Mouse (Mus musculus): Measurements from ENCODE around the gene Hipk2.
"Not testable (repeated sequence)": the region's sequence is repeated elsewhere in the genome, so short reads cannot be mapped to it uniquely, and the experiment has no call there.

Gene Hipk2

DNA sequence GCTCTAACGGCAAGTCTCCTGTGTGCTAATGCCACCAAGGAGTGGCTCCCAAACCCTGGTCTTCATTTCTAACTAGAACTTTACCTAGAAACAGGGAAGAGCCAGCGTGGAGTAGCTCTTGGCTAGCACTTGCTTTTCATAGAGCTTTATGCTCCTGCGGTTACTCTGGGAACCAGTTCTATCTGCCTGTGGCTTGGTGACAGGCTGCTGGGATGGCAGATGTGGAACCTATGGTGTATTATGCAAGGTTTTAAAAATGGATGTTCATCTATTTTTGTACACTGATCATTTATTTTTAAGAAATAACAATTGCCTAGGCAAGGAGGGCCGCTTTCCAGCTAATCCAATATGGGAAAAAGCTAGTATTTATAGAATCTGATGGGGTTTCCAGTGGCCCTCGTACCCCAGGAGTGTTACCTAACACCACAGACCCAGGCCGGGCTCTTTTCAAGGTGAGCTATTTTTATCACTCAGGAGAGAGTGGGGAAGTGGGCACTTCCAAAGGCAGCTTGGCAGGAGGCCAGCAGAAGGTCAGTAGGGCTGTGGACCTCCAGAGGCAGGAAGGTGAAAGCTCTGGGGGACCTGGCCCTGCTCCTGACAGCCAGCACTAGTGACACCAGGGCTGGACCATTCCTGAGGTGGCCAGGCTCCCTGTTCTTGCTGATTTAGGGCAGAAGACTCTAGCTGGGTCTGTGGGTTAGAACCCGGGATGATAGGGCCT, 171.5 kb downstream of the Hipk2 start:
- in situ Hi-C loops (cut with MboI, MseI), result no loop called here

- in situ Hi-C loops (cut with MboI, MseI), result no loop called here
These were observed 172.4 kb downstream of the Hipk2 start for GRCm38 (mm10) chr6:38703526-38703925.

GRCm38 (mm10) chr6:38702810-38703399, 173.1 kb downstream of the Hipk2 start:
- in situ Hi-C loops (cut with MboI, MseI), result no loop called here

- in situ Hi-C loops (cut with MboI, MseI), result no loop called here
These were observed 174.5 kb downstream of the Hipk2 start for GRCm38 (mm10) chr6:38701421-38701820.

GRCm38 (mm10) chr6:38698233-38698889, 177.6 kb downstream of the Hipk2 start:
- in situ Hi-C loops (cut with MboI, MseI), result no loop called here

- in situ Hi-C loops (cut with MboI, MseI), result no loop called here
These were observed 179.4 kb downstream of the Hipk2 start for GRCm38 (mm10) chr6:38696570-38696969.

DNA sequence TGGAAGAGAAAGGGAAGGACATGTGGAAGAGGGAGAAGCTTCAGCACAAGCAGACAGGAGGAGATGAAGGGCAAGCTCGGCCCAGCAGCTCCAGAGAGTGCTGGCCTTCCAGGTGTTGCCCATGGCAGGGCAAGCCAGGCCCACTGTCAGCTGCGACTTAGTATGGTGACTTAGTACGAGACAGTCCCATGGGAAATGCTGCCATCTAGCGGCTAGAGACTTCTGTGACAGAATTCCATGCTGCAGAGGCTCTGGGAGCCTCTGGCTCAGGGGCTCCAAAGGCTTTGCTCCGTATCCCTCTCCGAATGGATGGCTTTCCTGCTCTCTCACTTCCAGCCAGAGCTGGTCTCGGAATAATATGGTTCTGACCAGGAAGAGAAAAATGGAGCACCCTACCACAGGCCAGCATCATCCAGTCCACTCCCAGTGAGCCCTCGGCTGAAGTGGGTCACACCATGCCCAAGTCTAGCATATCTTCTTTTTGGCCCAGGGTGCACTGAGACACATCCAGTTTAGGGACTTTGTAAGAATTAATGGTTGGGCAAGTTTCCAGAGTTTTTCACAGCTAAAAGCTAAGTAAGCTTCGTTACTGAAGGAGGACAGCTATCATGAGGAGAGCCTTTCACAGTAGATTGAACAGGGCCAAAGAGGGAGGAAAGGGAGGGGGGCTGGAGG, 180.4 kb downstream of the Hipk2 start:
- in situ Hi-C loops (cut with MboI, MseI), result no loop called here

GRCm38 (mm10) chr6:38692556-38692955, 183.4 kb downstream of the Hipk2 start:
- in situ Hi-C loops (cut with MboI, MseI), result no loop called here

DNA sequence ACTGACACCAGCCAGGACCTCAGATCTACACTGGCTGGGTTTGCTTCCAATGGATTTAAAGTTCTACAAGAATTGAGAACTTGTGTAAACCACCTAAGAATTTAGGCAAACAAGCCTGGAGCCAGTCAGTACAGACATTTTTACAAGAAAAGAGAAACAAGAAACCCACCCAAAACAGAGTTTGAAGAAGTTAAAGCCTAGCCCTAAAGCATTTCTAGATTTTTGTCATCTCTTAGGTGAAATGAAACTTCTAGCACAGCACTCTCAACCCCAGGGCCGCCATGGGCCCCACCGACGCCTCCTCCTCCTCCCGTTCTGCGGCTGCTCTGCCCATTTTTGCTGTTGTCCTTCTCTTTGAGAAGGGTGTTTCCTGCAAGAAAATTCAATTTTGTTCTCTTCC, 184.9 kb downstream of the Hipk2 start:
- in situ Hi-C loops (cut with MboI, MseI), result no loop called here

DNA sequence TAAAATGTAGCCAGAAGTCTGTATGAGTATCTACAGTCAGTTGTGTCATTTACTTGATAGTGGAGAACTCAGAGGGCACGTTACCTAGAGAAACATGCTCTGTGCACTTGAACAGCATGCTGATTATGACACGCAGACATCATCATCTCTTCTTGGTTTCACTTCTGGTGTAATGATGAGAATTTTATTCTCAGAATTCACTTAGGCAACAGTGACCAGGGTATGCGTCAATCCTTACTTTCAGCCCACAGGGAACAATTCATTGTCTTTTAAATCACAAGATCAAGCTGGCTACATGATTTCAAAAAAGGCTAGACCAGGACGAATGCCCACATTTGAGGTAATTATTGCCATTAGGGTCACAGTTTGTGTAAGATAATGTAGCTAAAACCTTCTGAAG, 185.3 kb downstream of the Hipk2 start:
- in situ Hi-C loops (cut with MboI, MseI), result no loop called here

DNA sequence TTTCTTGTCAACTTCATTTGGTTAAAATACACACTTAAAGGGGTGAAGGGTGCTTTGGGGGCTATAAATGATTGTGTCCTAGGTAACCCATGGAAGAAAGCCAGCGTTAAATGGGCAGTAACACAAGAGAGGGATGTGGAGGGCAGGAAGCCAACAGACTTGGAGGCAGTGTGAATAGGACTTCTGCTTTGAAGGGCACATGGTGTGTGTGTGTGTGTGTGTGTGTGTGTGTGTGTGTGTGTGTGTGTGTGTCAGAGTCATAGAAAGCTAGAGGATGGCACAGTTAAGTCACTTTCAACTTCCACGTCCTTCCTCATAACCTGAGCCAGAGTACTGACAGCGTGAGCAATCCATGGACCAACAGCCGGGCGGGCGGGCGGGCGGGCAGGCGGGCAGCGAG, 187.1 kb downstream of the Hipk2 start:
- in situ Hi-C loops (cut with MboI, MseI), result loop anchor here (5.0 kb wide), 1 partner anchor 37 kb away; no protein-coding TSS in a partner anchor

- in situ Hi-C loops (cut with MboI, MseI), result loop anchor here (5.0 kb wide), 1 partner anchor 35 kb away; no protein-coding TSS in a partner anchor
These were observed 188.7 kb downstream of the Hipk2 start for GRCm38 (mm10) chr6:38687216-38687615.

- in situ Hi-C loops (cut with MboI, MseI), result no loop called here
These were observed 193.4 kb downstream of the Hipk2 start for GRCm38 (mm10) chr6:38682532-38682931.

- in situ Hi-C loops (cut with MboI, MseI), result no loop called here
These were observed 198.3 kb downstream of the Hipk2 start for GRCm38 (mm10) chr6:38677629-38678028.

- in situ Hi-C loops (cut with MboI, MseI), result no loop called here
These were observed 199.2 kb downstream of the Hipk2 start for GRCm38 (mm10) chr6:38676723-38677122.

DNA sequence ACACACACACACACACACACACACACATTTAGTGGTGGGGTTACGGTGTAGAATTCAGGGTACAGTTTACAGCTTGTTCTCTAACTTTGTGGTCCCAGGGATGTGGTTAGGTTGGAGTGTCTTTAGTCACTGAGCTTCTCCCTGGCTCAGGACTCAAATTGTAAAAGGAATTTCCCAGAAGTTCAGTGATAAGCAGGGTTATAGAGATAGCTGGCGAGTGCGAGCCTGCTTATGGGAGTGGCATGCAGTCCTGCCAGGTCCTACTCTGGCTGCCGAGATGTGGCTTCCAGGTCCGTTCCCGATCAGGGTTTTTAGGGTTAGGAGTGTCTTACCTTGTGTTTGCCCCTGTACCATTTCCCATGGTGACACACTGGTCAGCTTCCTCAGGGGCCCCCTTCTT, 199.7 kb downstream of the Hipk2 start:
- in situ Hi-C loops (cut with MboI, MseI), result no loop called here

- in situ Hi-C loops (cut with MboI, MseI), result no loop called here
These were observed 204.0 kb downstream of the Hipk2 start for GRCm38 (mm10) chr6:38672011-38672410.

DNA sequence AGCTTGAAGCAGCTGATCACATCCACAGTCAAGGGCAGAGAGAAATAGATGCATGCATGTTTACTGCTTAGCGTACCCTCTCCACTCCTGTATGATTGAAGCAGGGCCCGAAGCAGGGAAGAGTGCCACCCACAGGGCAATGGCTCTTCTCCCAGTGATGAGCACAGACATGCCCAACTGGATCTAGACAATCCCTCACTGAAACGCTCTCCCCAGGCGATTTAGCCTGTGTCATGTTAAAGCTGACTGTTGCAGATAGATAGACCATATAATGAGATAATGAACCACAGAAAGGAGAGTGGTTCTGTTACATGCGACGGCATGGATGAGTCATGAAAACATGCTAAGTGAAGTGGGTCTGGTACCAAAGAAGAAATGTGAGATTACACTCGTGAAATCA, 204.7 kb downstream of the Hipk2 start:
- in situ Hi-C loops (cut with MboI, MseI), result no loop called here

GRCm38 (mm10) chr6:38670488-38670887, 205.5 kb downstream of the Hipk2 start:
- in situ Hi-C loops (cut with MboI, MseI), result not testable (repeated sequence)

GRCm38 (mm10) chr6:38669580-38669979, 206.4 kb downstream of the Hipk2 start:
- in situ Hi-C loops (cut with MboI, MseI), result no loop called here

DNA sequence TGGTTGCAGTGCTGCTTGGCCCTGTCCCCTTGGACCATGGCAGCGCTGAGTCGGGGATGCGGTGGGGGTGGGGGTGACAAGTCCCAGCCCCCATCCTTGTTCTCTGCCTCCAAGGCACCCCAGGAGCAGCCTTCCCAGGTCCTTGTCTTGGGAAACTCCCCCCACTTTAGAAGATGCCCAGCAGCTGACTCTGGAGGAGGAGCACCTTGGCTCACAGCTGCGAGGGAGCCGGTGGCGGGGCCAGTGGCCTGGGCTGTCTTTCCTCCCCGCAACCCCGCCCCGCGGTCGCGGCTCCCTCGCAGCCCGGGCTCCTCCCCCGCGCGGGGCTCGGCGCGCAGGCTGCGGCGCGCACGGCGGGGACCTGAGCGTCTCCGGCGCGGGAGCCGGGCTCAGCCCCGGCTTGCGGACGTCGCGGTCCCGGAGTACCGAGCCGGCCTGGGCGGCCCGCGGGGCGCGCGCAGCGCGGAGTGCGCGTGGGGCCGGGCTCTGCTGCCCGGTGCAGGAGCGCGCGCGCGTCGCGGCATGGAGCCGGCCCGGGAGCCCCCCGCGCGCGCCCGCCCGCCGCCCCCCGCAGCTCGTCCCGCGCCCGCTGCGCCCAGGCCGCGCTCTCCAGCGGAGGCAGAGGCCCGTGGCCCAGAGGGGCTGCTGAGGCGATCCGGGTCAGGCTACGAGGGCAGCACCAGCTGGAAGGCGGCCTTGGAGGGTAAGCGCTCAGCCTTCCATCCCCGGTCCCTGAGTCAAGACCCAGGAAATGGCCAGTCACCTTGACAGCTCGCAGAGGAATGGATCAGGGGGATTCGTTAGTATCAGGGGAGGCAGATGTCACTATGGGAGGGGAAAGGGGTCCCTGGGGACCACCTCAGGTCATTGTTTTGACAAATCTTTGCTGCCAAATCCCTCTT, 213.0 kb downstream of the Hipk2 start, which contains the start of gene Clec2l:
Gene Clec2l, plus strand, starts transcription at position 356 of the 902 bp plus-strand sequence.
- in situ Hi-C loops (cut with MboI, MseI), result loop anchor here (5.0 kb wide), 1 partner anchor 404 kb away; no protein-coding TSS in a partner anchor
